8 mouse cellular contexts compared by ENCODE assay signal in genomic region chr12:5119286-5119685, GRCm38 (mm10).
DNase-seq lines count a peak whose midpoint lies in the region; ATAC-seq and TF ChIP-seq lines count a peak whose summit lies in the region.

No protein-coding gene starts in this region.

- no peak for TF ChIP-seq EP300 in heart, adult 2 months (IDR thresholded peaks at IDR 0.05; ENCODE audit: insufficient read depth, low read depth, low read length)

- peaks cover 4% of the 10 kb centered on the region for H3K4me1 ChIP-seq in heart, embryonic 16.5 days (ENCODE audit: control insufficient read depth, insufficient read depth, low read length)
- H3K4me1 ChIP-seq in heart, adult 2 months (ENCODE audit: control insufficient read depth, insufficient read depth, low read length), result no peaks in the 10 kb centered on the region; the same call in 1 of the 2 replicates
- 0 out of 2 replicates have a peak, but pooled peaks cover 6% of the 10 kb centered on the region for H3K4me1 ChIP-seq in embryonic facial prominence, embryonic 12.5 days
- peaks cover 9% of the 10 kb centered on the region; the same call in 1 of the 2 replicates for H3K4me1 ChIP-seq in hindbrain, embryonic 16.5 days (ENCODE audit: control insufficient read depth, insufficient read depth, low read depth, low read length)
- peaks cover 14% of the 10 kb centered on the region for H3K4me1 ChIP-seq in midbrain, embryonic 12.5 days

- no peak for TF ChIP-seq POLR2A in heart, adult 2 months (IDR thresholded peaks at IDR 0.05; ENCODE audit: insufficient read depth, low read depth, low read length)

- intact Hi-C loops in heart, adult 2 months (cut with DNase I), result no loop called here

- 53% methylated on average over 9 of the region's 9 CpGs for whole genome bisulfite sequencing in heart, embryonic 16.5 days
- WGBS in heart, adult 2 months, result 51% methylated on average over 9 of the region's 9 CpGs
- 59% methylated on average over 9 of the region's 9 CpGs for WGBS in embryonic facial prominence, embryonic 12.5 days
- 36% methylated on average over 9 of the region's 9 CpGs for WGBS in hindbrain, embryonic 16.5 days
- WGBS in midbrain, embryonic 12.5 days, result 51% methylated on average over 9 of the region's 9 CpGs

- no peak overlapping the region for H3K9ac ChIP-seq in heart, embryonic 16.5 days (ENCODE audit: low read length)
- H3K9ac ChIP-seq in heart, adult 2 months (ENCODE audit: low read depth, low read length), result no peak overlapping the region
- H3K9ac ChIP-seq in embryonic facial prominence, embryonic 12.5 days, result no peak overlapping the region
- H3K9ac ChIP-seq in hindbrain, embryonic 16.5 days (ENCODE audit: low read depth, low read length), result no peak overlapping the region
- no peak overlapping the region for H3K9ac ChIP-seq in midbrain, embryonic 12.5 days (replicated peaks)

- peak overlapping the region; percentile 56 for H3K4me2 ChIP-seq in heart, embryonic 16.5 days (ENCODE audit: low read depth, low read length)
- H3K4me2 ChIP-seq in embryonic facial prominence, embryonic 12.5 days (replicated peaks), result peak overlapping the region; percentile 34
- H3K4me2 ChIP-seq in hindbrain, embryonic 16.5 days (ENCODE audit: low read length), result peak overlapping the region; percentile 51
- peak overlapping the region; percentile 47 for H3K4me2 ChIP-seq in midbrain, embryonic 12.5 days (replicated peaks)

- no peaks in the 10 kb centered on the region for H3K27me3 ChIP-seq in heart, embryonic 16.5 days (ENCODE audit: control insufficient read depth, insufficient read depth, low read length)
- no peaks in the 10 kb centered on the region for H3K27me3 ChIP-seq in heart, adult 2 months (ENCODE audit: control insufficient read depth, insufficient read depth, low read length)
- H3K27me3 ChIP-seq in embryonic facial prominence, embryonic 12.5 days, result no peaks in the 10 kb centered on the region
- no peaks in the 10 kb centered on the region for H3K27me3 ChIP-seq in hindbrain, embryonic 16.5 days (replicated peaks; ENCODE audit: control insufficient read depth, insufficient read depth, low read length)
- no peaks in the 10 kb centered on the region for H3K27me3 ChIP-seq in midbrain, embryonic 12.5 days

- no peak for DNase-seq in heart, adult 2 months
- DNase-seq in urinary bladder, postnatal 36 days (ENCODE audit: low spot score in 2 of 2), result no peak
- no peak for DNase-seq in gastrocnemius, adult 18-20 months (ENCODE audit: low spot score)

- no peak; the same call in 1 of the 2 replicates for ATAC-seq in heart, embryonic 16.5 days (replicated peaks; ENCODE audit: extremely low read depth, insufficient read depth, low FRiP score)
- no peak for ATAC-seq in embryonic facial prominence, embryonic 12.5 days (ENCODE audit: insufficient number of reproducible peaks, insufficient read depth, low FRiP score, low TSS enrichment)
- ATAC-seq in hindbrain, embryonic 16.5 days, result no peak
- no peak for ATAC-seq in midbrain, embryonic 12.5 days (ENCODE audit: low FRiP score, low read depth)
- ATAC-seq in megakaryocyte-erythroid progenitor cell, adult 5-6 weeks (replicated peaks; ENCODE audit: low FRiP score, low TSS enrichment, poor library complexity, severe bottlenecking), result no peak

- H3K27ac ChIP-seq in heart, embryonic 16.5 days (ENCODE audit: low read length), result no peak overlapping the region
- H3K27ac ChIP-seq in heart, adult 2 months, result no peak overlapping the region
- H3K27ac ChIP-seq in embryonic facial prominence, embryonic 12.5 days, result no peak overlapping the region
- 0 out of 2 replicates have a peak overlapping the region, but pooled peaks have one; percentile 40 for H3K27ac ChIP-seq in hindbrain, embryonic 16.5 days (ENCODE audit: low read depth, low read length)
- H3K27ac ChIP-seq in midbrain, embryonic 12.5 days (replicated peaks), result no peak overlapping the region

- H3K4me3 ChIP-seq in heart, embryonic 16.5 days (ENCODE audit: low read length), result peak overlapping the region; percentile 38
- H3K4me3 ChIP-seq in heart, adult 2 months, result no peak overlapping the region
- H3K4me3 ChIP-seq in embryonic facial prominence, embryonic 12.5 days, result no peak overlapping the region
- H3K4me3 ChIP-seq in hindbrain, embryonic 16.5 days (ENCODE audit: low read length), result peak overlapping the region; percentile 11
- peak overlapping the region; percentile 24 for H3K4me3 ChIP-seq in midbrain, embryonic 12.5 days

- no peak for TF ChIP-seq CTCF in heart, adult 2 months (IDR thresholded peaks at IDR 0.05)

- no peaks in the 10 kb centered on the region for H3K36me3 ChIP-seq in heart, embryonic 16.5 days (ENCODE audit: control insufficient read depth, insufficient read depth)
- no peaks in the 10 kb centered on the region for H3K36me3 ChIP-seq in heart, adult 2 months (ENCODE audit: control insufficient read depth, insufficient read depth, low read length)
- H3K36me3 ChIP-seq in embryonic facial prominence, embryonic 12.5 days, result 0 out of 2 replicates have a peak, but pooled peaks cover 3% of the 10 kb centered on the region
- no peaks in the 10 kb centered on the region for H3K36me3 ChIP-seq in hindbrain, embryonic 16.5 days (ENCODE audit: control insufficient read depth, insufficient read depth, low read length)
- no peaks in the 10 kb centered on the region for H3K36me3 ChIP-seq in midbrain, embryonic 12.5 days

- H3K79me2 ChIP-seq in heart, adult 2 months (replicated peaks; ENCODE audit: control insufficient read depth, insufficient read depth, low read length), result no peaks in the 10 kb centered on the region

- no peaks in the 10 kb centered on the region for H3K9me3 ChIP-seq in heart, embryonic 16.5 days (replicated peaks; ENCODE audit: control insufficient read depth, low read length)
- H3K9me3 ChIP-seq in embryonic facial prominence, embryonic 12.5 days, result no peaks in the 10 kb centered on the region
- H3K9me3 ChIP-seq in hindbrain, embryonic 16.5 days (ENCODE audit: control insufficient read depth, low read length), result no peaks in the 10 kb centered on the region
- H3K9me3 ChIP-seq in midbrain, embryonic 12.5 days, result no peaks in the 10 kb centered on the region

Comparison
In these comparisons a context has a peak if more than half of its experiments do, and no peak if none do; other contexts are left out.
1. H3K4me3 ChIP-seq: peak in heart, embryonic 16.5 days (single experiment), hindbrain, embryonic 16.5 days (single experiment) and midbrain, embryonic 12.5 days (single experiment); none in heart, adult 2 months (single experiment) and embryonic facial prominence, embryonic 12.5 days (single experiment).
2. Peak in every context shown above with its lines, with median percentiles within 50 percentile points of each other: H3K4me2 ChIP-seq.